ENCODE assay signal across 9 mouse cellular contexts in genomic region chr1:179913471-179913870, GRCm38 (mm10). TPM values are rescaled to one million over a fixed set of nuclear protein-coding genes. Genes with fewer than 3 reads are reported as not detected.
DNase-seq lines count a peak whose midpoint lies in the region; ATAC-seq lines count a peak whose summit lies in the region.
"Had no signal": no experiment of that assay in that cellular context is flagged by ENCODE, and none has a peak within 500 bp of the region (broad histone marks: within the 10 kb centered on the region; RNA-seq: fewer than 3 reads in every experiment).

No protein-coding gene starts in this region.

- no peaks in the 10 kb centered on the region for H3K36me3 ChIP-seq in lung, embryonic 16.5 days (ENCODE audit: control insufficient read depth, insufficient read depth, low read length)
- no peaks in the 10 kb centered on the region for H3K36me3 ChIP-seq in forebrain, embryonic 16.5 days (ENCODE audit: control insufficient read depth, insufficient read depth)
- H3K36me3 ChIP-seq: embryonic facial prominence, embryonic 15.5 days had no signal

- ATAC-seq in lung, embryonic 16.5 days (ENCODE audit: low read depth) = peak; percentile 71; the same call in 1 of the 2 replicates
- no peak for ATAC-seq in forebrain, embryonic 16.5 days

- no peaks in the 10 kb centered on the region for H3K27me3 ChIP-seq in lung, embryonic 16.5 days (ENCODE audit: control insufficient read depth, insufficient read depth, low read depth, low read length)
- no peaks in the 10 kb centered on the region for H3K27me3 ChIP-seq in forebrain, embryonic 16.5 days (replicated peaks; ENCODE audit: control insufficient read depth, insufficient read depth, low read length)
- H3K27me3 ChIP-seq: embryonic facial prominence, embryonic 15.5 days had no signal

- no peaks in the 10 kb centered on the region for H3K9me3 ChIP-seq in lung, embryonic 16.5 days (ENCODE audit: control insufficient read depth, low read length)
- H3K9me3 ChIP-seq in forebrain, embryonic 16.5 days (ENCODE audit: control insufficient read depth, low read length) = no peaks in the 10 kb centered on the region
- H3K9me3 ChIP-seq: embryonic facial prominence, embryonic 15.5 days had no signal

- H3K4me3 ChIP-seq in lung, embryonic 16.5 days (ENCODE audit: low read length) = no peak overlapping the region
- H3K4me3 ChIP-seq in forebrain, embryonic 16.5 days (replicated peaks; ENCODE audit: low read length) = no peak overlapping the region
- H3K4me3 ChIP-seq: embryonic facial prominence, embryonic 15.5 days had no signal

- intact Hi-C loops in heart, postnatal 25 days (cut with DNase I) = no loop called here

- H3K9ac ChIP-seq in lung, embryonic 16.5 days (ENCODE audit: low read length) = no peak overlapping the region
- H3K9ac ChIP-seq in forebrain, embryonic 16.5 days (replicated peaks; ENCODE audit: low read depth, low read length) = no peak overlapping the region
- H3K9ac ChIP-seq: embryonic facial prominence, embryonic 15.5 days had no signal

- H3K4me2 ChIP-seq in lung, embryonic 16.5 days (ENCODE audit: low read depth, low read length) = no peak overlapping the region
- H3K4me2 ChIP-seq in forebrain, embryonic 16.5 days (ENCODE audit: low read length) = no peak overlapping the region
- H3K4me2 ChIP-seq: embryonic facial prominence, embryonic 15.5 days had no signal

- WGBS in lung, embryonic 16.5 days = 50% methylated on average over 4 of the region's 4 CpGs
- WGBS in forebrain, embryonic 16.5 days = 80% methylated on average over 4 of the region's 4 CpGs

- H3K4me1 ChIP-seq in lung, embryonic 16.5 days (replicated peaks; ENCODE audit: control insufficient read depth, insufficient read depth, low read length) = no peaks in the 10 kb centered on the region
- H3K4me1 ChIP-seq in forebrain, embryonic 16.5 days (replicated peaks; ENCODE audit: control insufficient read depth, insufficient read depth, low read length) = no peaks in the 10 kb centered on the region
- H3K4me1 ChIP-seq: embryonic facial prominence, embryonic 15.5 days had no signal

- no peak overlapping the region for H3K27ac ChIP-seq in lung, embryonic 16.5 days (ENCODE audit: low read length)
- no peak overlapping the region for H3K27ac ChIP-seq in forebrain, embryonic 16.5 days (ENCODE audit: low read length)
- H3K27ac ChIP-seq: embryonic facial prominence, embryonic 15.5 days had no signal

- peak; percentile 23 to 39 for DNase-seq in heart, adult 9 months (ENCODE audit: low spot score in 2 of 2)
- no peak for DNase-seq in heart, postnatal 25 days (ENCODE audit: low spot score)
- DNase-seq in 416B (ENCODE audit: low read depth) = peak; percentile 91
- peak; percentile 61 for DNase-seq in brain, adult 2 months (ENCODE audit: low read depth, low spot score)
- DNase-seq in left cerebral cortex, adult 8-10 months (ENCODE audit: low spot score in 2 of 2) = no peak
- DNase-seq in kidney, adult 18-20 months = no peak

RNA-seq across cellular contexts. Expression of gene Cdc42bpa, which starts 46.8 kb away (rescaled TPM):
- total RNA-seq in heart, postnatal 25 days (2021) = 10 to 100 TPM; 42.2 to 46.9 TPM
- 13.6 and 13.7 TPM in 2 replicates for polyA plus RNA-seq in lung, embryonic 16.5 days (2015; fragmentation: Nextera tagmentation; extraction: Ambion mirVana)
- 100 to 1,000 TPM; 222 to 265 (median 238) TPM for total RNA-seq in left cerebral cortex, adult 8-10 months (2022)
- 28.6 and 31.4 TPM in 2 replicates for polyA plus RNA-seq in forebrain, embryonic 16.5 days (2015; fragmentation: Nextera tagmentation; extraction: Ambion mirVana)

Comparison
In these comparisons a context has a peak if more than half of its experiments do, and no peak if none do; other contexts are left out.
1. DNase-seq: peak in heart, adult 9 months (2 of 2), 416B (single experiment) and brain, adult 2 months (single experiment); none in heart, postnatal 25 days (single experiment), left cerebral cortex, adult 8-10 months (0 of 2) and kidney, adult 18-20 months (single experiment).
2. RNA of gene Cdc42bpa, which starts 46.8 kb away (total RNA-seq): 222 to 265 TPM in left cerebral cortex, adult 8-10 months; 42.2 to 46.9 TPM in heart, postnatal 25 days; every median in the first group is over 4 times any median in the second.